Mouse (Mus musculus) 3T3-L1 (cell line): ENCODE data around the gene Prl7c1.
"Not testable (repeated sequence)": the region's sequence is repeated elsewhere in the genome, so short reads cannot be mapped to it uniquely, and the experiment has no call there.

Experiments
- DNase-seq: peaks from one replicate; pipeline ENCODE4 v3.0.0-alpha.2; 2015; ENCODE audit warnings: low read depth, low spot score

Prl7c1 gene

GRCm38 (mm10) chr13:27780704-27781103, at the start of gene Prl7c1:
Prl7c1 (minus strand) TSS chr13:27780804.
- not testable (repeated sequence) for DNase-seq

DNA sequence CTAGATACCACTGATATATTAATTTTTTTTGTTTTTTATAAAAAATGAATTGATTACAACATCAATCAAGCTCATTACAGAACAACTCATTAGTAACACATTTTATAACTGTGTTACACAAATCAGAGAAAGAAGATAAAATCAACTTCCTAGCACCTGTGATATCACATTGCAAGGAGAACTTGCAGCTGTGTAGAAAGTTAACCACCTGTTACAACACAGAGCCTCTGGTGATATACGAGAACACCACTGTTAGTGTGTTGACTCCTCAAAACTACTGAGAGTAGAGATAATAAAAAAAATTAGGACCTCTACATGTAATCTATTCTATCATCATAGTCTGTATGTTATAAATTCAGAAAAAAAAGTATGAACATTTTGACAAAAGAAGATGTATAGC, 22.2 kb upstream of the Prl7c1 start:
- no peak for DNase-seq

GRCm38 (mm10) chr13:27801354-27801753, 20.8 kb upstream of the Prl7c1 start, which contains the start of gene Prl2a1:
Prl2a1 (plus strand) TSS chr13:27801654.
- DNase-seq = no peak

GRCm38 (mm10) chr13:27799303-27799702, 18.7 kb upstream of the Prl7c1 start:
- peak; percentile 56 for DNase-seq

- peak; percentile 73 for DNase-seq
These were observed 46.0 kb downstream of the Prl7c1 start for GRCm38 (mm10) chr13:27734512-27735186.

DNA sequence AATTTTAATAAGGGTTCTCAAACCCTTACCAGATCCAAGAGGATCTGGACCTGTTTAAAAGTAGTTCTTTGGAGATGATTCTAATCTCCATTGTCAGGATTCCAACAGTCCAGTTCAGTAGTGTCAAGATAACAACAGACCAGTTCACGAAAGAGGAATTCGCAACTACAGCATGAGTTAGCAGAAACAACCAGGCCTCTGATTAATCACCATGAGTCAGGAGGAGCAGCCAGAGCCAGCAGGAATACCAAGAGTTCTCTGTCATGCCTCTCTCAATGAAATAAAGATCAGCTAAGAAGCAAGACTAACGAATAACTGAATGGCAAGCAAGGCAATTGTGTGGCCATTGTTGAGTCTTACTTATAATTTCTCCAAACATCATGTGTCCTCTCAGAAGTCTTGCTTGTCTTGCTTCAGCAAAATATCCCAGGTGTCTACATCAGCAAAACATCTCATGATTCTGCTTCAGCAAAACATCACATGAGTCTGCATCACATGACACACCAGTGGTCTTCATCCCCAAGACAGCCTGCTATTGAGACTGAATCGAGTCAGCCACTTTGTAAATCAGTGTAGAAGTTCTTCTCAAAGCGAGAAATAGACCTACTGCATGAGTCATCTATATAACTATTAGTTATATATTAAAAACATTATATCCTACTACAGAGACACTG, 50.2 kb downstream of the Prl7c1 start:
- DNase-seq = peak; percentile 94

- peak; percentile 86 for DNase-seq
These were observed 55.5 kb downstream of the Prl7c1 start for GRCm38 (mm10) chr13:27725057-27725456.
